Mouse (Mus musculus): ENCODE measurements around the gene Epas1.

The Epas1 gene

GRCm38 (mm10) chr17:86829383-86830175 is 76.1 kb downstream of the Epas1 start:
- DNase-seq: no peak

- DNase-seq: no peak
These were observed 77.4 kb downstream of the Epas1 start for GRCm38 (mm10) chr17:86830893-86831292.

- DNase-seq: peak; percentile 67
These were observed 79.2 kb downstream of the Epas1 start for GRCm38 (mm10) chr17:86832562-86833327.

- DNase-seq: no peak
These were observed 80.4 kb downstream of the Epas1 start for GRCm38 (mm10) chr17:86833945-86834344.

- DNase-seq: no peak
These were observed 85.8 kb downstream of the Epas1 start for GRCm38 (mm10) chr17:86839308-86839707.

GRCm38 (mm10) chr17:86850700-86851337 is 97.3 kb downstream of the Epas1 start:
- DNase-seq: no peak

- DNase-seq: no peak
These were observed 98.3 kb downstream of the Epas1 start for GRCm38 (mm10) chr17:86851782-86852181.

GRCm38 (mm10) chr17:86852591-86853031 is 99.1 kb downstream of the Epas1 start:
- DNase-seq: no peak

- no peak for DNase-seq
These were observed 117.1 kb downstream of the Epas1 start for GRCm38 (mm10) chr17:86870586-86870985.

GRCm38 (mm10) chr17:86872643-86873042 is 119.1 kb downstream of the Epas1 start:
- DNase-seq: no peak

GRCm38 (mm10) chr17:86876940-86877339 is 123.4 kb downstream of the Epas1 start:
- DNase-seq: no peak

GRCm38 (mm10) chr17:86877747-86878146 is 124.2 kb downstream of the Epas1 start:
- DNase-seq: no peak

GRCm38 (mm10) chr17:86880056-86880455 is 126.6 kb downstream of the Epas1 start:
- DNase-seq: no peak

- peak; percentile 18 for DNase-seq
These were observed 127.1 kb downstream of the Epas1 start for GRCm38 (mm10) chr17:86880461-86881044.
